In genomic region chr16:8585056-8585455, GRCm38 (mm10) we compare ENCODE assay signal across 28 mouse cellular contexts. TPM values are rescaled to one million over a fixed set of nuclear protein-coding genes. Genes with fewer than 3 reads are reported as not detected.
DNase-seq lines count a peak whose midpoint lies in the region; ATAC-seq and TF ChIP-seq lines count a peak whose summit lies in the region.
"Had no signal": no experiment of that assay in that cellular context is flagged by ENCODE, and none has a peak within 500 bp of the region (broad histone marks: within the 10 kb centered on the region; RNA-seq: fewer than 3 reads in every experiment).

No protein-coding gene starts in this region.

- no peaks in the 10 kb centered on the region for H3K27me3 ChIP-seq in forebrain, embryonic 11.5 days (ENCODE audit: control insufficient read depth, insufficient read depth, low read length)
- no peaks in the 10 kb centered on the region for H3K27me3 ChIP-seq in forebrain, postnatal 0 days (ENCODE audit: insufficient read depth, low read length)
- no peaks in the 10 kb centered on the region; a peak in 1 of 4 replicates for H3K27me3 ChIP-seq in MEL (ENCODE audit: control insufficient read depth in 1 of 2, insufficient read depth in 2 of 2, low read length in 2 of 2)
- no peaks in the 10 kb centered on the region for H3K27me3 ChIP-seq in embryonic facial prominence, embryonic 10.5 days (replicated peaks; ENCODE audit: low read depth, poor library complexity, severe bottlenecking)
- H3K27me3 ChIP-seq: embryonic facial prominence, embryonic 13.5 days; heart, embryonic 12.5 days; heart, embryonic 15.5 days had no signal

- H3K4me2 ChIP-seq in forebrain, embryonic 11.5 days (ENCODE audit: low read depth, low read length, severe bottlenecking) = no peak overlapping the region
- H3K4me2 ChIP-seq in forebrain, postnatal 0 days (ENCODE audit: low read depth) = no peak overlapping the region
- H3K4me2 ChIP-seq: embryonic facial prominence, embryonic 13.5 days; heart, embryonic 12.5 days; heart, embryonic 15.5 days; hindbrain, embryonic 14.5 days had no signal

- TF ChIP-seq EP300 in MEL (IDR thresholded peaks at IDR 0.05; ENCODE audit: low read depth in 1 of 2, low read length in 2 of 2) = no peak

- no peak overlapping the region for H3K27ac ChIP-seq in forebrain, embryonic 11.5 days (ENCODE audit: low read depth, low read length)
- H3K27ac ChIP-seq in forebrain, postnatal 0 days (ENCODE audit: low read depth, low read length) = no peak overlapping the region
- H3K27ac ChIP-seq in MEL (ENCODE audit: control insufficient read depth, low read depth, low read length) = no peak overlapping the region
- no peak overlapping the region for H3K27ac ChIP-seq in embryonic facial prominence, embryonic 10.5 days (replicated peaks)
- H3K27ac ChIP-seq: embryonic facial prominence, embryonic 13.5 days; forebrain, embryonic 10.5 days; heart, embryonic 15.5 days; hindbrain, embryonic 14.5 days; hindbrain, postnatal 0 days had no signal

- H3K4me1 ChIP-seq in forebrain, embryonic 11.5 days (replicated peaks; ENCODE audit: control insufficient read depth, insufficient read depth, low read length) = no peaks in the 10 kb centered on the region
- no peaks in the 10 kb centered on the region for H3K4me1 ChIP-seq in forebrain, postnatal 0 days (ENCODE audit: insufficient read depth)
- H3K4me1 ChIP-seq in MEL (ENCODE audit: control insufficient read depth in 1 of 2, insufficient read depth in 2 of 2, low read length in 2 of 2) = peaks cover 0 to 3% of the 10 kb centered on the region in 2 experiments; a peak in 1 of 4 replicates
- no peaks in the 10 kb centered on the region for H3K4me1 ChIP-seq in embryonic facial prominence, embryonic 10.5 days
- H3K4me1 ChIP-seq: embryonic facial prominence, embryonic 13.5 days; heart, embryonic 12.5 days; heart, embryonic 15.5 days had no signal

- no peak overlapping the region for H3K4me3 ChIP-seq in forebrain, embryonic 11.5 days (ENCODE audit: low read depth, low read length)
- H3K4me3 ChIP-seq in forebrain, postnatal 0 days (ENCODE audit: low read depth, low read length) = no peak overlapping the region
- no peak overlapping the region for H3K4me3 ChIP-seq in MEL (ENCODE audit: control insufficient read depth in 1 of 2, insufficient read depth in 1 of 2, low read depth in 2 of 2, low read length in 2 of 2)
- H3K4me3 ChIP-seq in embryonic facial prominence, embryonic 10.5 days = no peak overlapping the region
- H3K4me3 ChIP-seq: embryonic facial prominence, embryonic 13.5 days; forebrain, embryonic 10.5 days; heart, embryonic 12.5 days; heart, embryonic 15.5 days had no signal

- no peak for ATAC-seq in forebrain, embryonic 11.5 days (replicated peaks; ENCODE audit: low FRiP score)
- ATAC-seq in forebrain, postnatal 0 days = no peak
- ATAC-seq: activated CD4-positive, CD25-positive, alpha-beta regulatory T cell, adult 4 months; CD4-positive, CD25-positive, alpha-beta regulatory T cell, adult 4 months; forebrain, embryonic 14.5 days; hindbrain, postnatal 0 days; inflammation-experienced regulatory T-cells, adult 6 months; intestine, postnatal 0 days had no signal

- H3K9me3 ChIP-seq in forebrain, embryonic 11.5 days (ENCODE audit: control insufficient read depth, low read length) = peaks cover 4% of the 10 kb centered on the region; the same call in 1 of the 2 replicates
- H3K9me3 ChIP-seq in forebrain, postnatal 0 days (ENCODE audit: low read length) = peaks cover 5% of the 10 kb centered on the region; the same call in 1 of the 2 replicates
- H3K9me3 ChIP-seq in MEL (replicated peaks; ENCODE audit: insufficient read depth, low read length) = no peaks in the 10 kb centered on the region
- no peaks in the 10 kb centered on the region for H3K9me3 ChIP-seq in embryonic facial prominence, embryonic 10.5 days
- H3K9me3 ChIP-seq: heart, embryonic 15.5 days had no signal

- H3K36me3 ChIP-seq in forebrain, embryonic 11.5 days (ENCODE audit: control insufficient read depth, insufficient read depth, low read length) = no peaks in the 10 kb centered on the region
- H3K36me3 ChIP-seq in forebrain, postnatal 0 days (ENCODE audit: insufficient read depth) = peaks cover 9% of the 10 kb centered on the region
- peaks cover 0 to 4% of the 10 kb centered on the region in 2 experiments; a peak in 2 of 4 replicates for H3K36me3 ChIP-seq in MEL (ENCODE audit: control insufficient read depth in 1 of 2, insufficient read depth in 2 of 2, low read length in 2 of 2)
- H3K36me3 ChIP-seq in embryonic facial prominence, embryonic 10.5 days (replicated peaks) = peaks cover 37% of the 10 kb centered on the region

- no peak for TF ChIP-seq RAD21 in MEL (IDR thresholded peaks at IDR 0.05; ENCODE audit: low read depth, low read length)

- 71% methylated on average over 5 of the region's 5 CpGs for WGBS in forebrain, embryonic 11.5 days
- 75% methylated on average over 5 of the region's 5 CpGs for WGBS in forebrain, postnatal 0 days
- 81% methylated on average over 5 of the region's 5 CpGs for WGBS in embryonic facial prominence, embryonic 10.5 days

- no peaks in the 10 kb centered on the region for H3K79me2 ChIP-seq in MEL (ENCODE audit: control insufficient read depth, insufficient read depth, low read length, poor library complexity)

- TF ChIP-seq POLR2A in MEL (IDR thresholded peaks at IDR 0.05; ENCODE audit: control insufficient read depth in 1 of 2, insufficient read depth in 1 of 2, low read depth in 1 of 2, low read length in 2 of 2, poor library complexity in 1 of 2) = no peak

- TF ChIP-seq CTCF in forebrain, postnatal 0 days (IDR thresholded peaks at IDR 0.05; ENCODE audit: low read depth) = no peak
- TF ChIP-seq CTCF in MEL (IDR thresholded peaks at IDR 0.05 in 2 of 3, conservative IDR thresholded peaks at IDR 0.05 in 1 of 3; ENCODE audit: control insufficient read depth in 1 of 3, insufficient read depth in 1 of 3, low read depth in 2 of 3, low read length in 3 of 3, poor library complexity in 1 of 3, severe bottlenecking in 1 of 3) = no peak

- peak; percentile 30 for DNase-seq in forebrain, embryonic 11.5 days (ENCODE audit: low spot score)
- no peak for DNase-seq in forebrain, postnatal 0 days
- DNase-seq in MEL (ENCODE audit: low read depth, low spot score) (peak; percentile 47), MEL-GATA-1-ER (ENCODE audit: extremely low read depth, low read depth) (peak; percentile 44)
- DNase-seq in brain, adult 2 months (ENCODE audit: low read depth, low spot score) = peak; percentile 26
- no peak for DNase-seq in left cerebral cortex, postnatal 4 days
- no peak for DNase-seq in embryonic facial prominence, embryonic 10.5 days (ENCODE audit: low spot score)
- DNase-seq in spleen, adult 18-20 months = no peak
- DNase-seq: adrenal gland, postnatal 25 days; cerebellum, adult 11 months; cerebellum, adult 2 months; cerebellum, adult 9-11 months; cerebellum, postnatal 25 days; gastrocnemius, postnatal 25 days; heart, adult 18-20 months; heart, postnatal 10 days; heart, postnatal 4 days had no signal

- H3K9ac ChIP-seq in forebrain, embryonic 11.5 days (ENCODE audit: low read length) = no peak overlapping the region
- H3K9ac ChIP-seq in forebrain, postnatal 0 days = no peak overlapping the region
- no peak overlapping the region for H3K9ac ChIP-seq in MEL (ENCODE audit: control insufficient read depth, low read depth, low read length, poor library complexity, severe bottlenecking)
- H3K9ac ChIP-seq: embryonic facial prominence, embryonic 13.5 days; heart, embryonic 12.5 days; heart, embryonic 15.5 days; hindbrain, embryonic 14.5 days had no signal

- intact Hi-C loops in left cerebral cortex, postnatal 4 days (cut with DNase I) = no loop called here

TF ChIP-seq in MEL, 35 proteins besides CTCF, POLR2A, EP300 and RAD21:
- TF ChIP-seq MAX (IDR thresholded peaks at IDR 0.05; ENCODE audit: low read length) = no peak
- no peak for TF ChIP-seq GABPA (IDR thresholded peaks at IDR 0.05; ENCODE audit: low read depth, low read length)
- no peak for TF ChIP-seq POLR2AphosphoS5 (IDR thresholded peaks at IDR 0.05; ENCODE audit: borderline replicate concordance, low read depth, low read length)
- no peak for TF ChIP-seq E2F4 (IDR thresholded peaks at IDR 0.05; ENCODE audit: borderline replicate concordance, low read depth, low read length)
- TF ChIP-seq MYC (IDR thresholded peaks at IDR 0.05; ENCODE audit: low read depth, low read length) = no peak
- TF ChIP-seq USF1 (IDR thresholded peaks at IDR 0.05; ENCODE audit: low read depth, low read length) = no peak
- no peak for TF ChIP-seq ZNF384 (IDR thresholded peaks at IDR 0.05; ENCODE audit: low read depth, low read length)

RNA-seq across cellular contexts. Expression of gene Pmm2, which starts 52.4 kb away (rescaled TPM):
- 43.8 and 44.8 TPM in 2 replicates for polyA plus RNA-seq in forebrain, embryonic 11.5 days (2014; fragmentation: Nextera tagmentation; extraction: Ambion mirVana)
- total RNA-seq in forebrain, postnatal 0 days (2014; rRNA removed) = 32.0 and 36.5 TPM in 2 replicates
- 24.6 and 27.3 TPM in 2 replicates for polyA plus RNA-seq in forebrain, postnatal 0 days (2015; fragmentation: Nextera tagmentation; extraction: Ambion mirVana)
- 44.5 and 53.4 TPM in 2 replicates for total RNA-seq in MEL (2012; rRNA removed)
- polyA plus RNA-seq in MEL (2012; ENCODE audit: insufficient read depth in 1 of 2, insufficient read length in 2 of 2, low read depth in 1 of 2, low replicate concordance in 2 of 2, missing spikeins in 1 of 2) = 10 to 100 TPM in 1 of 2 experiments, not detected in 1; 96.0 TPM
- 10 to 100 TPM; 41.4 to 42.9 TPM for total RNA-seq in left cerebral cortex, postnatal 4 days (2021)
- 54.1 and 58.7 TPM in 2 replicates for polyA plus RNA-seq in embryonic facial prominence, embryonic 10.5 days (2016; fragmentation: Nextera tagmentation; extraction: Ambion mirVana)

RNA-seq across cellular contexts. Expression of gene Tmem186, which starts 52.5 kb away (rescaled TPM):
- 19.9 and 20.8 TPM in 2 replicates for polyA plus RNA-seq in forebrain, embryonic 11.5 days (2014; fragmentation: Nextera tagmentation; extraction: Ambion mirVana)
- 19.3 and 22.9 TPM in 2 replicates for total RNA-seq in forebrain, postnatal 0 days (2014; rRNA removed)
- 11.7 and 16.3 TPM in 2 replicates for polyA plus RNA-seq in forebrain, postnatal 0 days (2015; fragmentation: Nextera tagmentation; extraction: Ambion mirVana)
- 18.4 and 22.5 TPM in 2 replicates for total RNA-seq in MEL (2012; rRNA removed)
- polyA plus RNA-seq in MEL (2012; ENCODE audit: insufficient read depth in 1 of 2, insufficient read length in 2 of 2, low read depth in 1 of 2, low replicate concordance in 2 of 2, missing spikeins in 1 of 2) = 10 to 100 TPM; 18.9 to 99.9 TPM
- 10 to 100 TPM; 14.3 TPM for total RNA-seq in left cerebral cortex, postnatal 4 days (2021)
- polyA plus RNA-seq in embryonic facial prominence, embryonic 10.5 days (2016; fragmentation: Nextera tagmentation; extraction: Ambion mirVana) = 23.5 and 25.4 TPM in 2 replicates

Comparison
In these comparisons a context has a peak if more than half of its experiments do, and no peak if none do; other contexts are left out.
1. DNase-seq: peak in forebrain, embryonic 11.5 days (single experiment), MEL (single experiment), MEL-GATA-1-ER (single experiment) and brain, adult 2 months (single experiment); none in forebrain, postnatal 0 days (single experiment), left cerebral cortex, postnatal 4 days (single experiment), embryonic facial prominence, embryonic 10.5 days (single experiment) and spleen, adult 18-20 months (0 of 2).